In the genomic region with DNA sequence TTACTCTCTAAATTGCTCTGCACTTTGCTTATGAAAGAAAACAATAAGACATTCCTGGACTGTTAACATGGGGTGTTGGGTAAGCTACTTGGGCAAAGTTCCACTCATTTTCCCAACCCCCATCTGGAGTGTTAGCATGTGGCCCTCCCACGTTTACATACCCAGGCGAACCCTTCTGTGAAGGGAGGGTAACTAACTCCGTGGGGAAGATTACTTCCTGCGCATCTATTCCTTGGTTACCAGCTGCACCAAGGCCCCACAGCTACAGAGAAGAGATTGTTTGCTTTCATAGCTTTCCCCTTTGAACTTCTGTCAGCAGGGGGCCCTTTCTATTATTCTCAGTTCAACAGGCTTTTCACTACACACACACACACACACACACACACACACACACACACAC, we compare ENCODE assay signal across 13 mouse cellular contexts. TPM values are rescaled to one million over a fixed set of nuclear protein-coding genes. Genes with fewer than 3 reads are reported as not detected.
DNase-seq lines count a peak whose midpoint lies in the region; ATAC-seq lines count a peak whose summit lies in the region.
"Had no signal": no experiment of that assay in that cellular context is flagged by ENCODE, and none has a peak within 500 bp of the region (broad histone marks: within the 10 kb centered on the region; RNA-seq: fewer than 3 reads in every experiment).

No protein-coding gene starts in this region.

- H3K4me2 ChIP-seq in embryonic facial prominence, embryonic 14.5 days (ENCODE audit: low read depth, low read length): no peak overlapping the region
- H3K4me2 ChIP-seq: embryonic facial prominence, embryonic 13.5 days; limb, embryonic 15.5 days had no signal

- peak; percentile 32 for DNase-seq in layer of hippocampus, adult 11-12 months (ENCODE audit: low spot score)
- DNase-seq in layer of hippocampus, postnatal 14 days (ENCODE audit: low spot score in 2 of 2): no peak
- DNase-seq in brain, adult 2 months (ENCODE audit: low read depth, low spot score): peak; percentile 54
- DNase-seq in embryonic facial prominence, embryonic 14.5 days (ENCODE audit: low spot score): peak; percentile 19
- DNase-seq in lung, postnatal 36 days: peak; percentile 64
- no peak for DNase-seq in adrenal gland, postnatal 4 days (ENCODE audit: low spot score in 2 of 2)
- DNase-seq in c-Kit-positive CD71-positive TER-119-positive erythroid progenitor cells, embryonic 14.5 days (ENCODE audit: low spot score): no peak
- DNase-seq in heart, postnatal 4 days: no peak
- DNase-seq: gastrocnemius, adult 2 months; kidney, adult 11 months had no signal

- ATAC-seq in embryonic facial prominence, embryonic 14.5 days (ENCODE audit: low read depth): no peak
- ATAC-seq: CD4-positive, CD25-positive, alpha-beta regulatory T cell, adult 4 months had no signal

- H3K9ac ChIP-seq in embryonic facial prominence, embryonic 14.5 days (ENCODE audit: low read depth, low read length): no peak overlapping the region
- H3K9ac ChIP-seq: embryonic facial prominence, embryonic 13.5 days; limb, embryonic 15.5 days had no signal

- H3K9me3 ChIP-seq in embryonic facial prominence, embryonic 14.5 days (ENCODE audit: control insufficient read depth, low read length): no peaks in the 10 kb centered on the region
- H3K9me3 ChIP-seq: embryonic facial prominence, embryonic 13.5 days; limb, embryonic 15.5 days had no signal

- H3K4me1 ChIP-seq in embryonic facial prominence, embryonic 14.5 days (ENCODE audit: control insufficient read depth, insufficient read depth, low read length): no peaks in the 10 kb centered on the region

- H3K27ac ChIP-seq in embryonic facial prominence, embryonic 14.5 days (replicated peaks; ENCODE audit: low read depth, low read length): no peak overlapping the region
- H3K27ac ChIP-seq: embryonic facial prominence, embryonic 13.5 days; gastrocnemius, adult 2 months; limb, embryonic 15.5 days had no signal

- H3K36me3 ChIP-seq in embryonic facial prominence, embryonic 14.5 days (ENCODE audit: control insufficient read depth, insufficient read depth, low read length): no peaks in the 10 kb centered on the region
- H3K36me3 ChIP-seq: embryonic facial prominence, embryonic 13.5 days; limb, embryonic 15.5 days had no signal

- 10% methylated on average over 4 of the region's 4 CpGs for WGBS in embryonic facial prominence, embryonic 14.5 days

- no peaks in the 10 kb centered on the region for H3K27me3 ChIP-seq in embryonic facial prominence, embryonic 14.5 days (replicated peaks; ENCODE audit: control insufficient read depth, insufficient read depth, low read length)
- H3K27me3 ChIP-seq: embryonic facial prominence, embryonic 13.5 days; limb, embryonic 15.5 days had no signal

- no peak overlapping the region for H3K4me3 ChIP-seq in embryonic facial prominence, embryonic 14.5 days (ENCODE audit: low read depth, low read length)
- H3K4me3 ChIP-seq: embryonic facial prominence, embryonic 13.5 days; gastrocnemius, adult 2 months; limb, embryonic 15.5 days had no signal

RNA-seq across cellular contexts. Expression of a gene that starts 12.6 kb away (rescaled TPM):
- total RNA-seq in layer of hippocampus, postnatal 14 days (2021): 100 to 1,000 TPM; 164 to 177 TPM
- polyA plus RNA-seq in embryonic facial prominence, embryonic 14.5 days (2014; fragmentation: Nextera tagmentation; extraction: Ambion mirVana): 234 and 242 TPM in 2 replicates
- 100 to 1,000 TPM; 213 to 250 TPM for total RNA-seq in adrenal gland, postnatal 4 days (2021)
- 100 to 1,000 TPM; 119 to 120 TPM for total RNA-seq in heart, postnatal 4 days (2021)

RNA-seq across cellular contexts. Expression of a gene that starts 45.7 kb away (rescaled TPM):
- total RNA-seq in layer of hippocampus, postnatal 14 days (2021): 10 to 100 TPM; 23.9 to 24.4 TPM
- polyA plus RNA-seq in embryonic facial prominence, embryonic 14.5 days (2014; fragmentation: Nextera tagmentation; extraction: Ambion mirVana): 36.2 and 43.6 TPM in 2 replicates
- 10 to 100 TPM; 44.5 to 46.8 TPM for total RNA-seq in adrenal gland, postnatal 4 days (2021)
- 10 to 100 TPM; 33.7 to 35.1 TPM for total RNA-seq in heart, postnatal 4 days (2021)

Comparison
In these comparisons a context has a peak if more than half of its experiments do, and no peak if none do; other contexts are left out.
1. DNase-seq: peak in layer of hippocampus, adult 11-12 months (single experiment), brain, adult 2 months (single experiment), embryonic facial prominence, embryonic 14.5 days (single experiment) and lung, postnatal 36 days (single experiment); none in layer of hippocampus, postnatal 14 days (0 of 2), adrenal gland, postnatal 4 days (0 of 2), c-Kit-positive CD71-positive TER-119-positive erythroid progenitor cells, embryonic 14.5 days (single experiment) and heart, postnatal 4 days (single experiment).